Mouse (Mus musculus) C2C12 (cell line): Measurements from ENCODE around the gene Zmym6.

Experiments used
- CEBPB ChIP-seq: IDR thresholded peaks from one replicate; pipeline ENCODE4 v1.6.1; 2011; ENCODE audit warnings: low read depth, mild to moderate bottlenecking, control low read depth, moderate library complexity
- CTCF ChIP-seq: IDR thresholded peaks from one replicate; pipeline ENCODE4 v1.5.1; 2011; ENCODE audit not compliant: control insufficient read depth, insufficient read depth, insufficient read length
- MAX ChIP-seq: IDR thresholded peaks from one replicate; pipeline ENCODE4 v1.6.1; 2011; ENCODE audit warnings: mild to moderate bottlenecking, control low read depth
- USF1 ChIP-seq: IDR thresholded peaks from one replicate; pipeline ENCODE4 v1.6.1; 2011; ENCODE audit warnings: low read depth, mild to moderate bottlenecking, control low read depth, moderate library complexity

GRCm38 (mm10) chr4:127037158-127037557 lies 40.0 kb upstream of the Zmym6 start:
- TF ChIP-seq CEBPB: no peak
- TF ChIP-seq CTCF: no peak
- no peak for TF ChIP-seq MAX
- no peak for TF ChIP-seq USF1
